9 mouse cellular contexts compared by ENCODE assay signal in the genomic region with DNA sequence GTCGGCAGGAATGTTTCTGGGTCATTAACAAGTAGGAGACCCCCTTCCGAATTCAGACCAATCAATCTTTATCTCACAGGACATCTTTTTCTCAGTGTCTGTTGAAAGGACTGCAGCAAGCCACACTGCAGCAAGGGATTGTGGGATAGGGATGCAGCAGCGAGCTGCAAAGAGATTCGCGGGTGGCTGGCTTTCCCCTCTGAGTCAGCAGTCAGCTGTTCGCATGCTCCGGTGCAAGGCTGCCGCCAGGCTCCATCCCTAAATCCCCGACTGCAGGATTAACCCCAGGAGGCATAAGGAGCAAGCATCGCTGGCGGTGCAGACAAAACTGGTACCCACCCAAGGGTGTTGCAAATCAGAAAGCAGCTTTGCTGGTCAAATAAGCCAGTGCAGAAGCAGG. TPM values are rescaled to one million over a fixed set of nuclear protein-coding genes. Genes with fewer than 3 reads are reported as not detected.
DNase-seq lines count a peak whose midpoint lies in the region; ATAC-seq and TF ChIP-seq lines count a peak whose summit lies in the region.
"Had no signal": no experiment of that assay in that cellular context is flagged by ENCODE, and none has a peak within 500 bp of the region (broad histone marks: within the 10 kb centered on the region; RNA-seq: fewer than 3 reads in every experiment).

No protein-coding gene starts in this region.

- no peaks in the 10 kb centered on the region for H3K27me3 ChIP-seq in embryonic facial prominence, embryonic 10.5 days (replicated peaks; ENCODE audit: low read depth, poor library complexity, severe bottlenecking)
- no peaks in the 10 kb centered on the region for H3K27me3 ChIP-seq in limb, embryonic 14.5 days (ENCODE audit: control insufficient read depth, insufficient read depth, low read length)
- H3K27me3 ChIP-seq in midbrain, embryonic 15.5 days (replicated peaks), result no peaks in the 10 kb centered on the region

- peaks cover 52% of the 10 kb centered on the region for H3K4me1 ChIP-seq in embryonic facial prominence, embryonic 10.5 days
- peaks cover 22% of the 10 kb centered on the region for H3K4me1 ChIP-seq in limb, embryonic 14.5 days (ENCODE audit: control insufficient read depth, insufficient read depth, low read length)
- peaks cover 46% of the 10 kb centered on the region for H3K4me1 ChIP-seq in midbrain, embryonic 15.5 days

- H3K9ac ChIP-seq in limb, embryonic 14.5 days (ENCODE audit: low read depth, low read length, severe bottlenecking), result peak overlapping the region; percentile 47
- H3K9ac ChIP-seq in midbrain, embryonic 15.5 days, result peak overlapping the region; percentile 63

- 0 out of 2 replicates have a peak, but pooled peaks have one; percentile 25 for TF ChIP-seq POLR2A in limb, embryonic 14.5 days (IDR thresholded peaks at IDR 0.05; ENCODE audit: borderline replicate concordance, extremely low read depth, insufficient read depth, insufficient read length)

- H3K4me3 ChIP-seq in embryonic facial prominence, embryonic 10.5 days, result peak overlapping the region; percentile 63
- peak overlapping the region; percentile 34 for H3K4me3 ChIP-seq in limb, embryonic 14.5 days (replicated peaks; ENCODE audit: low read length)
- H3K4me3 ChIP-seq in midbrain, embryonic 15.5 days, result peak overlapping the region; percentile 55

- peak; percentile 6 for DNase-seq in thymus, postnatal 0 days (ENCODE audit: low spot score)
- DNase-seq in thymus, postnatal 10 days (ENCODE audit: low spot score in 2 of 2), result no peak
- DNase-seq in embryonic facial prominence, embryonic 10.5 days (ENCODE audit: low spot score), result peak; percentile 76
- DNase-seq in heart, adult 8-10 months (ENCODE audit: low spot score), result peak; percentile 57
- DNase-seq in kidney, adult 9 months, result peak; percentile 44
- peak; percentile 61 for DNase-seq in limb, embryonic 14.5 days (ENCODE audit: low spot score)
- peak; percentile 93 for DNase-seq in telencephalon, adult 2 months (ENCODE audit: low read depth, low spot score)

- under 1% methylated on average over 11 of the region's 11 CpGs for WGBS in embryonic facial prominence, embryonic 10.5 days
- WGBS in limb, embryonic 14.5 days, result 1% methylated on average over 11 of the region's 11 CpGs
- whole genome bisulfite sequencing in midbrain, embryonic 15.5 days, result under 1% methylated on average over 11 of the region's 11 CpGs

- no peaks in the 10 kb centered on the region for H3K9me3 ChIP-seq in embryonic facial prominence, embryonic 10.5 days
- H3K9me3 ChIP-seq in limb, embryonic 14.5 days (ENCODE audit: control insufficient read depth, low read length), result no peaks in the 10 kb centered on the region
- no peaks in the 10 kb centered on the region for H3K9me3 ChIP-seq in midbrain, embryonic 15.5 days

- no peaks in the 10 kb centered on the region for H3K36me3 ChIP-seq in embryonic facial prominence, embryonic 10.5 days (replicated peaks)
- no peaks in the 10 kb centered on the region for H3K36me3 ChIP-seq in limb, embryonic 14.5 days (ENCODE audit: control insufficient read depth, insufficient read depth, low read length)
- H3K36me3 ChIP-seq in midbrain, embryonic 15.5 days (replicated peaks), result no peaks in the 10 kb centered on the region

- H3K4me2 ChIP-seq in limb, embryonic 14.5 days (replicated peaks; ENCODE audit: low read depth, low read length, severe bottlenecking), result peak overlapping the region; percentile 56
- H3K4me2 ChIP-seq in midbrain, embryonic 15.5 days, result peak overlapping the region; percentile 69

- peak overlapping the region; percentile 82 for H3K27ac ChIP-seq in embryonic facial prominence, embryonic 10.5 days (replicated peaks)
- H3K27ac ChIP-seq in limb, embryonic 14.5 days (replicated peaks; ENCODE audit: low read depth, low read length), result no peak overlapping the region
- H3K27ac ChIP-seq in midbrain, embryonic 15.5 days, result peak overlapping the region; percentile 95

- ATAC-seq in limb, embryonic 14.5 days (ENCODE audit: low FRiP score, low read depth), result peak; percentile 72; the same call in 1 of the 2 replicates
- peak; percentile 88 for ATAC-seq in midbrain, embryonic 15.5 days (replicated peaks)

RNA-seq across cellular contexts. Expression of a gene that starts 46.8 kb away (rescaled TPM):
- 0.13 TPM in 1 of 2 replicates, not detected in the other for polyA plus RNA-seq in thymus, postnatal 0 days (2015; fragmentation: Nextera tagmentation; extraction: Ambion mirVana)
- polyA plus RNA-seq in embryonic facial prominence, embryonic 10.5 days (2016; fragmentation: Nextera tagmentation; extraction: Ambion mirVana), result 0.91 and 1.3 TPM in 2 replicates
- total RNA-seq in heart, adult 8-10 months (2022), result not detected
- polyA plus RNA-seq in limb, embryonic 14.5 days (2012; rRNA removed), result 0.26 and 0.39 TPM in 2 replicates
- polyA plus RNA-seq in limb, embryonic 14.5 days (2014; fragmentation: Nextera tagmentation; extraction: Ambion mirVana), result 0.55 and 0.84 TPM in 2 replicates
- polyA plus RNA-seq in midbrain, embryonic 15.5 days (2015; fragmentation: Nextera tagmentation; extraction: Ambion mirVana), result 2.0 and 2.5 TPM in 2 replicates
- total RNA-seq: neutrophil, adult 5-6 weeks had no signal

Comparison
In these comparisons a context has a peak if more than half of its experiments do, and no peak if none do; other contexts are left out.
1. DNase-seq: peak in thymus, postnatal 0 days (single experiment), embryonic facial prominence, embryonic 10.5 days (single experiment), heart, adult 8-10 months (single experiment), kidney, adult 9 months (single experiment), limb, embryonic 14.5 days (single experiment) and telencephalon, adult 2 months (single experiment); none in thymus, postnatal 10 days (0 of 2).
2. Peak in every context shown above with its lines, with median percentiles within 50 percentile points of each other: H3K4me3 ChIP-seq.